Mouse (Mus musculus): ENCODE results near the gene Avpi1. TPM values are rescaled to one million over a fixed set of nuclear protein-coding genes. Genes with fewer than 3 reads are reported as not detected.

Avpi1 gene
- polyA plus RNA-seq, 1 experiment: 16.9 TPM

- no peak for TF ChIP-seq POLR2A (IDR thresholded peaks at IDR 0.05; ENCODE audit: borderline replicate concordance, low read depth, low read length)
- TF ChIP-seq CTCF (IDR thresholded peaks at IDR 0.05; ENCODE audit: low read depth, low read length): no peak
- no peak overlapping the region for H3K4me3 ChIP-seq (ENCODE audit: insufficient read depth, low read length)
- peaks cover 40% of the 10 kb centered on the region for H3K4me1 ChIP-seq (ENCODE audit: control insufficient read depth, insufficient read depth, low read length)
- no peak overlapping the region for H3K27ac ChIP-seq (ENCODE audit: insufficient read depth, low read depth, low read length)
Observed at GRCm38 (mm10) chr19:42145210-42145609, 16.4 kb upstream of the Avpi1 start.

- Histone ChIP-seq H3K4me1 (ENCODE audit: control insufficient read depth, insufficient read depth, low read length) (peaks cover 38% of the 10 kb centered on the region), H3K4me3 (ENCODE audit: insufficient read depth, low read length) (no peak overlapping the region), H3K27ac (ENCODE audit: insufficient read depth, low read depth, low read length) (no peak overlapping the region)
- TF ChIP-seq CTCF (IDR thresholded peaks at IDR 0.05; ENCODE audit: low read depth, low read length) (peak; percentile 66), POLR2A (IDR thresholded peaks at IDR 0.05; ENCODE audit: borderline replicate concordance, low read depth, low read length) (no peak)
Observed at GRCm38 (mm10) chr19:42144541-42145167, 15.8 kb upstream of the Avpi1 start.

GRCm38 (mm10) chr19:42144067-42144466 lies 15.2 kb upstream of the Avpi1 start:
- no peak overlapping the region for H3K4me3 ChIP-seq (ENCODE audit: insufficient read depth, low read length)
- no peak overlapping the region for H3K27ac ChIP-seq (ENCODE audit: insufficient read depth, low read depth, low read length)
- TF ChIP-seq POLR2A (IDR thresholded peaks at IDR 0.05; ENCODE audit: borderline replicate concordance, low read depth, low read length) (no peak), CTCF (IDR thresholded peaks at IDR 0.05; ENCODE audit: low read depth, low read length) (no peak)
- H3K4me1 ChIP-seq (ENCODE audit: control insufficient read depth, insufficient read depth, low read length): peaks cover 33% of the 10 kb centered on the region

- peaks cover 28% of the 10 kb centered on the region for H3K4me1 ChIP-seq (ENCODE audit: control insufficient read depth, insufficient read depth, low read length)
- H3K27ac ChIP-seq (ENCODE audit: insufficient read depth, low read depth, low read length): no peak overlapping the region
- no peak overlapping the region for H3K4me3 ChIP-seq (ENCODE audit: insufficient read depth, low read length)
- TF ChIP-seq POLR2A (IDR thresholded peaks at IDR 0.05; ENCODE audit: borderline replicate concordance, low read depth, low read length): no peak
- TF ChIP-seq CTCF (IDR thresholded peaks at IDR 0.05; ENCODE audit: low read depth, low read length): no peak
Observed at GRCm38 (mm10) chr19:42142757-42143156, 13.9 kb upstream of the Avpi1 start.

GRCm38 (mm10) chr19:42141998-42142397 lies 13.1 kb upstream of the Avpi1 start:
- TF ChIP-seq POLR2A (IDR thresholded peaks at IDR 0.05; ENCODE audit: borderline replicate concordance, low read depth, low read length) (no peak), CTCF (IDR thresholded peaks at IDR 0.05; ENCODE audit: low read depth, low read length) (no peak)
- Histone ChIP-seq H3K4me3 (ENCODE audit: insufficient read depth, low read length) (no peak overlapping the region), H3K4me1 (ENCODE audit: control insufficient read depth, insufficient read depth, low read length) (peaks cover 26% of the 10 kb centered on the region), H3K27ac (ENCODE audit: insufficient read depth, low read depth, low read length) (no peak overlapping the region)

- Histone ChIP-seq H3K4me1 (ENCODE audit: control insufficient read depth, insufficient read depth, low read length) (peaks cover 9% of the 10 kb centered on the region), H3K27ac (ENCODE audit: insufficient read depth, low read depth, low read length) (no peak overlapping the region), H3K4me3 (ENCODE audit: insufficient read depth, low read length) (no peak overlapping the region)
- TF ChIP-seq CTCF (IDR thresholded peaks at IDR 0.05; ENCODE audit: low read depth, low read length) (no peak), POLR2A (IDR thresholded peaks at IDR 0.05; ENCODE audit: borderline replicate concordance, low read depth, low read length) (no peak)
Observed at GRCm38 (mm10) chr19:42139724-42140517, 11.1 kb upstream of the Avpi1 start.

GRCm38 (mm10) chr19:42138517-42139285 lies 9.8 kb upstream of the Avpi1 start:
- H3K4me3 ChIP-seq (ENCODE audit: insufficient read depth, low read length): no peak overlapping the region
- TF ChIP-seq CTCF (IDR thresholded peaks at IDR 0.05; ENCODE audit: low read depth, low read length): no peak
- TF ChIP-seq POLR2A (IDR thresholded peaks at IDR 0.05; ENCODE audit: borderline replicate concordance, low read depth, low read length): no peak
- no peak overlapping the region for H3K27ac ChIP-seq (ENCODE audit: insufficient read depth, low read depth, low read length)
- peaks cover 6% of the 10 kb centered on the region for H3K4me1 ChIP-seq (ENCODE audit: control insufficient read depth, insufficient read depth, low read length)

- peaks cover 6% of the 10 kb centered on the region for H3K4me1 ChIP-seq (ENCODE audit: control insufficient read depth, insufficient read depth, low read length)
- TF ChIP-seq POLR2A (IDR thresholded peaks at IDR 0.05; ENCODE audit: borderline replicate concordance, low read depth, low read length): no peak
- TF ChIP-seq CTCF (IDR thresholded peaks at IDR 0.05; ENCODE audit: low read depth, low read length): no peak
- H3K27ac ChIP-seq (ENCODE audit: insufficient read depth, low read depth, low read length): no peak overlapping the region
- no peak overlapping the region for H3K4me3 ChIP-seq (ENCODE audit: insufficient read depth, low read length)
Observed at GRCm38 (mm10) chr19:42137167-42137672, 8.4 kb upstream of the Avpi1 start.

GRCm38 (mm10) chr19:42136126-42136525 lies 7.3 kb upstream of the Avpi1 start:
- TF ChIP-seq POLR2A (IDR thresholded peaks at IDR 0.05; ENCODE audit: borderline replicate concordance, low read depth, low read length): no peak
- no peak for TF ChIP-seq CTCF (IDR thresholded peaks at IDR 0.05; ENCODE audit: low read depth, low read length)
- Histone ChIP-seq H3K4me1 (ENCODE audit: control insufficient read depth, insufficient read depth, low read length) (peaks cover 14% of the 10 kb centered on the region), H3K4me3 (ENCODE audit: insufficient read depth, low read length) (no peak overlapping the region), H3K27ac (ENCODE audit: insufficient read depth, low read depth, low read length) (no peak overlapping the region)

Measured in bone marrow macrophage, adult 2 months (primary cell).